Mouse (Mus musculus): Measurements from ENCODE around the gene Coq6.

The Coq6 gene

DNA sequence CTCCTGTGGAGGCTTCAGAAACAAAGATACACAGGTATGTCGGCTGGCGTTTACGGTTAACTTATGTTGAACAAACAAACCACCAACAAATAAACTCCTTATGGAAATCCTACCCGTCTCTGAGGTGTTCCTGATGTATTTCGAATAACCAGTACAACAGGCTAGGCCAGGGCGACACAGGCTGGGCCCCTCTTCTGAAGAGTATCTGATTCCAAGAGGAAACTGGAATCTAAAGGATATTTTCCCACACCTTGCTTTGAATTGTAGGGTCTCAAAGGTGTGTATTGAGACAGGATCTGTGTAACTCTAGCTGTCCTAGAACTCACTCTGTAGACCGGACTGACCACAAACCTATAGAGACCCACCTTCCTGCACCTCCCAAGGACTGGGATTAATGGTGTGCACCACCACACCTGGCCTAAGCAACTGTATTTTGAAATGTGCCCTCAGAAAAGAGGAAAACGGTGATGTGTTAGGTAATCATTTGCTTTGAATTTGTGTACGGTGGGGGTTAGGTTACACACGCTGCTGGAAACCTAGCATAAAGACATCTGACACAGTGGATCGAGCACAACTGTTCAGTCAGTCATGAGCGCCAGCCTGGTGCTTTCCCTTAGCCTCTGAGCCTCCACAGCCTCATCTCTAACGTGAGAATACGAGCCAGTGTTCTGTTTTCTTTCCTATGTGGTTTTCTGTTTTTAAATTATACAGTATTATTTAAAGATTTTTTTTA lies 35.7 kb downstream of the Coq6 start:
- DNase-seq (ENCODE audit: low spot score in 2 of 2) = no peak

DNA sequence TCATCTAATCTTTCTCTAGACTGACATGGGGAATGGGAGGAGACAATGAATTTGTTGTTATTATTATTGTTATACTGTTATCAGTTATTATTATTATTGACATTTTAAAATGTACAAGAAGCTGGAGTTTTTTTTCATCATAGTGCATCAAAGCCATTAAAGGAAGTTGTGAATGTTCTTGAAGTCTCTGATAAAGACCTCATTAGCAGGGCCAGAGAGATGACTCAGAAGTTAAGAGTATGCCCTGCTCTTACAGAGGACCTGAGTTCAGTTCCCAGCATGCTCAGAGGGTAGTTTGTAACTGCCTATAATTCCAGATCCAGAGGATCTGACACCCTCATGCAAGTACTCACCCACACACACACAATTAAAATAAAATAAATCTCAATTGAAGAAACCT lies 36.2 kb downstream of the Coq6 start:
- no peak for DNase-seq (ENCODE audit: low spot score in 2 of 2)

DNA sequence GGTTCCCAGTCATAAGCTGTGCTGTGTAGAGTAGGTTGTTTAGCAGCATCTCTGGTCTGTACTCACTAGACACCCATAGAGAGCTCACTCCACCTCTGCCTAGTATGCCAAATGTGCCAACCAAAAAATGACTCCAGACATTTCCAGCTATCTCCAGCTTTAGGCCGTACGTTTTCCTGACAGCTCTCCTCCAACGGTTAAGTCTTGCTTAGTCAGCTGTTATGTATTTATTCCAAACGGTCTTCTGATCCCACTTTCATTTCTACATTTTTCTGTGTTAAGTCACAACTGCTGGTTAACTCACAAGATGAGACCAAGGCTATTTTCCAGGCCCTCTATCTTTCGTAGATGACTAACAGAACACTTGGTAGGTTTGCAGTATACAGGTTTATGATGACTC lies 37.2 kb downstream of the Coq6 start:
- DNase-seq (ENCODE audit: low spot score in 2 of 2) = no peak

DNA sequence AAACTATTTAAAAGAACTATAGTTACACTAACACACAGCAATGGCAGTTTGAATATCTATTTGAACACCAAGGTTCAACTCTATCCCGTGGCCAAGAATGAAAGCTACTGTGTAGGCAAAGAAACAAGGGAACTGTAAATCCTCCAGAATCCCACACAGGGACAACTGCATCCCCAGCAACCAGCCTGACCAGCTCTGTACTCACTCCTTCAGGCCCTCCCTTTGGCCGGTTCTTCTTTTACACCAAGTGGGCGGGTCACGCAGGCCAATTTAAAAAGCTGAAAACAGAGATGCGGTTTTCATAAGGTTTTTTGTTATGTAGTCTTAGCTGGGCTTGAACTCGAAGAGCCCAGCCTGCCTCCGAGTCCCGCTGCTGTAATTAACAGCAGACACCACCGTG lies 37.7 kb downstream of the Coq6 start:
- no peak for DNase-seq (ENCODE audit: low spot score in 2 of 2)

DNA sequence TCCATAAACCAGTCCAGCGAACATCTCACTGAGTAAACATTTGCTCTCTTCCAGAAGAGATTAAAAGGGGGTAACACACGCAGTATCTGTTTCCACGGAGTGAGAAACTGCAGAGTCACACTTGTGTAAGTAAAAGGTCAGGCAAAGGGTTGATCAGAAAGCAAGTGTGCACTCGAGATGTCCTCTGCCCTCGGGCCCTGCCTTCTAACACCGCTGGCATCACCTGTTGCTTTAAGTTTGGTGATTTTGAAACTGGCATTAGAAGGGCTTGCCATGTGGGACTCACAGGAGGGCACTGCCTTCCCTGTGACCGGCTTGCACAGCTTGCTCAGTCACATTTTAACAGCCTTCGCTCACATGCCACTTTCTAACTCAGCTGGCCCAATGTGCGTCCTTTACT lies 38.2 kb downstream of the Coq6 start:
- no peak for DNase-seq (ENCODE audit: low spot score in 2 of 2)

DNA sequence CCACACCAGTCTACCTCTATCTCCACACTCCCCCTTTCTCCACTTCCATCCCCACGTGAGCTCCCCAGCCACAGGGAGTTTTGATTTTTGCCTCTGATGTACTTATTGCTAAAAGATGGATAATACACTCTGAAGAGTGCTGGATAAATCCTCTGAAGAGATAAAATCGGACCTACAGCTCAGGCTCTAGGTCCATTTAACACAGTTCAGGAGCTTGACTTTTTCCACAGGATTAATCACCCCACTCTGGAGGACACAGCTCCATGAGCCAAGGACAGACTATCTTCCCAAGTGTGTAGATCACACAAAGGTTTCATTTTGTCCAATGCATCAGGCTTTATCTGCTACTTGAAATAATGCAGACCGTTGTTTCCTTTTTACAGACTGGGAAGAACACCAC lies 38.6 kb downstream of the Coq6 start:
- DNase-seq (ENCODE audit: low spot score in 2 of 2) = no peak

DNA sequence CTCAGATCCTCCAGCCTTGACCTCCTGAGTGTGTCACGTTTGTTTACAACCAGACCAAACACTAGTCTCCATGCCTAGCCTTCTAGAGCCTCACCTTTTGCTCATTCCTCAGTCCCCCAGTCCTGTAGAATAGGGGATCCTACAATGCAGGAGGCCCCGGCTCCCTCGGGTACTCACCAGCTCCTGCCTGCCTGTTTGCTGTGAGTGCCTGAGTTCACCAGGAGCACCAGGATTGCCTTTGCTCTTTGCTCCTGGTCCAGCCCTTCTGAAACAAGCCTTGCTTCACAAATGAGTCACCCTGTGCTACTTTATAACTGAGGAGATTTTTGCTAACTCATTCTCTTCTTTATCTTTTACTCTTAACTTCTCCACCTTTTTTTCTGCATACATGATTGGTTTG lies 39.2 kb downstream of the Coq6 start:
- no peak for DNase-seq (ENCODE audit: low spot score in 2 of 2)

DNA sequence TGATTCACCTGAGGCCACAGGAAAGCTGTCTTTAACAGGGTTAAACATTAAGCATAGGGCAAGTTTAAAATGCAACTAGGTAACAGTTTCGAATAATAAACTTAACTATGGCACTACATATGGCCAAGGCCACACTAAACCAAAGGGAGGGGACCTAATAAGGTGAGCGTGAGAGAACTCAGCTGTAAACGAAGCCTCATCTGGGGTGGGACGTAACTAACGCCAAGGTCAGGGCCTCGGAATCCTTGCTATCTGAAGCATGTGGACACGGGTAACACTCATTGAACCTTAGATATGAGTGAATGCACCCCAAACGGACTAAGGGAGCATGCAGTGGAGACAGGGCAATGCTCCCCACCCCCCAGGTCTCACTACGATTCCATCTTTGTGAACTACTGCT lies 41.5 kb downstream of the Coq6 start:
- no peak for DNase-seq (ENCODE audit: low spot score in 2 of 2)

DNA sequence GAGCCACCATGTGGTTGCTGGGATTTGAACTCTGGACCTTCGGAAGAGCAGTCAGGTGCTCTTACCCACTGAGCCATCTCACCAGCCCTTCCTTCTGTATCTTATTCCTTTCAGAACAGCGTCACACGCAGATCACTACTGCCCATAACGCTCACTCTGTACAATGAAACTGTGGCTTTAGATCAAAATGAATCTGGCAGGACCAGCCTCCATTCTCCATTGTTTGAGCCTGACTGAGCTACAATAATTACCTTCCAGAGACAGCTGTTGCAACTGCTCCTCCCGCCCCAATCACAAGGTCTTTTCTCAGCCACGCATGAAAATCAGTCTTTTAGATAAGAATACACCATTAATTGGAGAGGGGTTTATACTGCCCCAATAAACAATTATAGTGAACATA lies 43.1 kb downstream of the Coq6 start:
- DNase-seq (ENCODE audit: low spot score in 2 of 2) = no peak

DNA sequence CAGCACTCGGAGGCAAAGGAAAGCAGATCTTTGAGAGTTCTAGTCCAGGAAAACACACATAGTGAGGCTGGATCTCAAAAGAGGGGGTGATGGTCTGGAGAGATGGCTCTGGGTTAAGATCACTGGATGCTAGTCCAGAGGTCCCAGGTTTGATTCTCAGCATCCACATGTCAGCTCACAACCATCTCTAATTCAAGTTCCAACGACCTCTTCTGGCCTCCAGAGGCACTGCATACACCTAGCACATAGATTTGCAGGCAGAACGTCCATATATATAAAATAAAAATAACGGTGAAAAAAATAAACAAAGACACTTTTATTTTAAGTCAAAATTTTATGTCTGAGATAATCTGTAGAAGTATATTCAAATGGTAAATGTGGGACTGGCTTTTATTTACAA lies 45.8 kb downstream of the Coq6 start:
- no peak for DNase-seq (ENCODE audit: low spot score in 2 of 2)

DNA sequence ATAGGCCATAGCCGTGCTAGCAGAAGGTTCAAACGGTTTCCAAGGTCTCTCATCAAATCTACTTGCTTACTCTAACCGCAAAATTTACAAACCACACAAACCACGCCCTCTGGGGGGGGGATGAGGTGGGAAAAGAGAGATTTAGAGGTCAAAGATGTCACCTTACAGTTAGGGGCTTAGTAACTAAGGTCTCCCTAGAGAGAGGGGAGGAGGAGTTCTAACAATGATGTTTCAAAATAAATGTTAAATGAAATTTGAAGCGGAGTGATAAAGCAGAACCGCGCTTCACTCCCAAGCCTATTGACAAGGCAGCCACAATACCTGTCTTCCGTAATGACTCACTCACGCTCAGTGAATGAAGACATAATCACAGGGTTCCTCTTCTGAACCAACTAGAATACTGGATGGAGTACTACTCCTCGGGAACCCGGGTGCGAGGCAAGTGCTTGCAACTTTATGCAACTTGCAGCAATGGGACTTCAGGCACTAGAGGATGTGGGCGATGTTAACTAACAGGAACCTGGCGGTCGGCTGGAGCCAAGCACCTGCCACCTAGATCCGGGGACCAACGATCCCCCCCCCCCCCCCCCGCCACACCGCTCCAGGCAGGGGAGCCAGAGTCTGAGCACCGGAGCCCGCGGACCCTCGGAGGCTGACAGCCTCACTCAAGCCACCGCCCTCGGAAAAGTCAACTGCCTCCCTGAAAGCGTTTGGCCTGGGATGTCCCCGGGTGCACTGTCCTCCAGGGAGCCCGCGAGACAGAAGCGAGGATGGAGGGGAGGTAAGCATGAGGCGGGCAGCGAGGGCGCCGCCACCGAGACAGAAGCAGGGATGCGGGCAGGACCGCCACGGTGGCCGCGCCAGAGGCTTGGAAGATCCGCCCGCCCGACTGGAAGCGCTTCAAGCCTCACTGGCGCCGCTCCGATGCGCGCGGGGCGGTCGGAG lies 46.7 kb downstream of the Coq6 start:
- DNase-seq (ENCODE audit: low spot score in 2 of 2) = peak in 1 of 2 experiments; percentile 20

DNA sequence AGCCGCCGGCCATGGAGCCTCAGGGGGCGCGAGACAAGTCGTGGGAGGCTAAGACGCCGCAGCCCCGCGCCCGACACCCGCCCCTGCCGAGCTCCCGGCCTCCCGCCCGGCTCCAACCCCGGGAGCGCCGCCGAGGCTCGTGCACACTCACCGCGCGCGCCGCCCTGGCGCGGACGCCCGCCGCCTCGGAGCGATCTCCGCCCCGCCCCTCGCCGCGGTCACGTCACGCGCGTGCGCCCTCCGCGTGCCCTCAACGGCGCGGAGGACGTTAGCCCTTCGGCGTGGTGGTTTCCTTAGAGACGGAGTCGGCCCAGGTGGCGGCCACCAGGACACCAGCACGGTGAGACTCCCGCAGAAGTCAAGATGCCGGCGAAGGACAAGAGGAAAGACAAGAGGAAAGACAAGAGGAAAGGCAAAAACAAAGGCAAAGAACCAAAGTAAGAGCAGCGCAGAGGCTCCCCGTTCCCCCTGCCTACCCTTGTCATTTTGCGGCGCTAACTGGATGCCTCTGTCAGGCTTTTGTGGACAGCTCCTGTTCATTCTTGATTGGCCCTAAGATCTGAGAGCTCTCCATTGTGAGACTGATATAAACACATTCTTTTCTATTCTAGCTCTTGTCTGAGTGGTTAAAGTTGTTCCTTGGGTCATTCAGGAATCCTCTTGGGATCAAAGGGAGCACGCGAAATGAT lies 47.5 kb downstream of the Coq6 start, which contains the start of the genes Entpd5 and Bbof1:
Gene Entpd5, minus strand, starts transcription at position 211 of the 689 bp plus-strand sequence.
Gene Bbof1, plus strand, starts transcription at position 253 of the 689 bp plus-strand sequence.
- peak; percentile 78 to 88 for DNase-seq (ENCODE audit: low spot score in 2 of 2)

DNA sequence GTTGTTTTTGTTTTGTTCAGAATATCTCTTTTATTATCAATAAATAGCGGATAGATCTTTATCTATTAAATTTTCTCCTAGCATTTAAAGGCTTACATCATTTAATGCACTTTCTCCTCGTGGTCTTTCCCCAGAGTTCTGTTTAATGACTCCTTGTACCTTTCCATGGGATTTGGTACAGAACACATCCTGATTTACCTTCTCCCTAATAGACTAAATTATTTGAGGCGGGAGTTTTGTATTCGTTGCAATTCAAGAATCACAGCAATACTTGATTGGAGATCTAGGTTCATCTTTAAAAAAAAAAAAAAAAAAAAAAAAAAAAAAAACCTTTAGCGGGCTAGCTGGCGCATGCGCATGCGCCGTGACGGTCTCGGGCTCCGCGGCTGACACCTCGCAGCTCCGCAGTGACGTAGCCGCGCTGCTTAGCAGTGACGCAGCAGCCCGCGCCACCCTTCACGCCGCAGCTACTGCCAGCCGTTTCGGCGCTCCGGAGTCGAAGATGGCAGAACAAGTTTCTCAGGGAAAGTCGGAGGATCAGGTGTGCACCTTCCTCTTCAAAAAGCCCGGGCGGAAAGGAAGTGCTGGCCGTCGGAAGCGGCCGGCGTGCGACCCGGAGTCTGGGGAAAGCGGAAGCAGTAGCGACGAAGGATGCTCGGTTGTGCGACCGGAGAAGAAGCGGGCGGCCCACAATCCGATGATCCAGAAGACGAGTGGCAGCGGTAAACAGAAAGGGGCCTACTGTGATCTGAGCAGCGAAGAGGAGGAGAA lies 55.6 kb downstream of the Coq6 start, which contains the start of gene Rnf113a2:
Gene Rnf113a2, plus strand, starts transcription at position 363 of the 771 bp plus-strand sequence.
- peak; percentile 79 to 81 for DNase-seq (ENCODE audit: low spot score in 2 of 2)

DNA sequence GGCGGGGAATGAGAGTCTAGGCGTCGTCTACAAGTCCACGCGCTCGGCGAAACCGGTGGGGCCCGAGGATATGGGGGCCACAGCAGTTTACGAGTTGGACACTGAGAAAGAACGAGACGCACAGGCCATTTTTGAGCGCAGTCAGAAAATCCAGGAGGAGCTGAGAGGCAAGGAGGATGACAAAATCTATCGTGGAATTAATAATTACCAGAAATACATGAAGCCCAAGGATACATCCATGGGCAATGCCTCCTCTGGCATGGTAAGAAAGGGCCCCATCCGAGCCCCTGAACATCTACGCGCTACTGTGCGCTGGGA lies 56.1 kb downstream of the Coq6 start:
- DNase-seq (ENCODE audit: low spot score in 2 of 2) = no peak

Data from frontal cortex, postnatal 10 days (tissue).